Mouse (Mus musculus) E14TG2a.4 (cell line): Measurements from ENCODE around the gene Rere.

ENCODE experiments used
- CTCF ChIP-seq: conservative IDR thresholded peaks from 2 replicates; pipeline ENCODE4 v1.5.1; 2014; ENCODE audit warnings: low read length
- POU5F1 ChIP-seq: IDR thresholded peaks from 2 replicates; pipeline ENCODE4 v1.6.1; 2014; ENCODE audit warnings: low read length, borderline replicate concordance

DNA sequence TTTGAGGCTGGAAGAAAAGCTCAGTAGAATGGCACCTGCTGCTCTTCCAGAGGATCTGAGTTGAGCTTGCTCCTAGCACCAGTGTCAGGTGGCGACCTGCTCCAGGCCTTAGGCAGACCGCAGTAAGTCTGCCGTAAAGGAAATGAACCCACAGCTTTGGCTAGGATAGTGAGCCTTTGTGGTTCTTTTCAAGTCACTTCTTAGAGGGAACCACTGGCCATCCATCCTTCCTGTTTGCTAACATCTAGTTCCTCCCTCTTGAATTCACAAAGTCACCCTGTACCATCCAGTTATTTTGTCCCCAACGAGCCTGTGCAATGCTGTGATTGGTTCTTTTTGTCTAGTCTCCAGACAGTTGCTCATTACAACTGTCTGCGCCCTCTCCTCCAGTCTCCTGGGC is 38.7 kb upstream of the Rere start:
- no peak for TF ChIP-seq CTCF
- no peak for TF ChIP-seq POU5F1
